Mouse (Mus musculus): ENCODE measurements around the gene Ednrb.

Ednrb gene

GRCm38 (mm10) chr14:103844011-103844549, at the start of gene Ednrb:
TSS of gene Ednrb (minus strand) at chr14:103844402.
- no peak for DNase-seq (ENCODE audit: low spot score in 2 of 2)

GRCm38 (mm10) chr14:103892411-103892938, 48.3 kb upstream of the Ednrb start:
- DNase-seq (ENCODE audit: low spot score in 2 of 2) = no peak

- DNase-seq (ENCODE audit: low spot score in 2 of 2) = no peak
These were observed 46.6 kb upstream of the Ednrb start for GRCm38 (mm10) chr14:103890761-103891160.

GRCm38 (mm10) chr14:103884892-103885575, 40.8 kb upstream of the Ednrb start:
- DNase-seq (ENCODE audit: low spot score in 2 of 2) = no peak

GRCm38 (mm10) chr14:103882943-103883342, 38.7 kb upstream of the Ednrb start:
- DNase-seq (ENCODE audit: low spot score in 2 of 2) = no peak

GRCm38 (mm10) chr14:103877117-103877516, 32.9 kb upstream of the Ednrb start:
- no peak for DNase-seq (ENCODE audit: low spot score in 2 of 2)

GRCm38 (mm10) chr14:103876598-103876997, 32.4 kb upstream of the Ednrb start:
- no peak for DNase-seq (ENCODE audit: low spot score in 2 of 2)

- no peak for DNase-seq (ENCODE audit: low spot score in 2 of 2)
These were observed 22.4 kb upstream of the Ednrb start for GRCm38 (mm10) chr14:103866636-103867035.

- no peak for DNase-seq (ENCODE audit: low spot score in 2 of 2)
These were observed 21.0 kb upstream of the Ednrb start for GRCm38 (mm10) chr14:103865226-103865625.

GRCm38 (mm10) chr14:103850071-103850845, 6.1 kb upstream of the Ednrb start:
- no peak for DNase-seq (ENCODE audit: low spot score in 2 of 2)

- DNase-seq (ENCODE audit: low spot score in 2 of 2) = no peak
These were observed 1.5 kb upstream of the Ednrb start for GRCm38 (mm10) chr14:103845716-103846115.

GRCm38 (mm10) chr14:103844944-103845343, 742 bp upstream of the Ednrb start:
- no peak for DNase-seq (ENCODE audit: low spot score in 2 of 2)

GRCm38 (mm10) chr14:103843371-103844001, 716 bp downstream of the Ednrb start:
- no peak for DNase-seq (ENCODE audit: low spot score in 2 of 2)

GRCm38 (mm10) chr14:103842896-103843295, 1.3 kb downstream of the Ednrb start:
- no peak for DNase-seq (ENCODE audit: low spot score in 2 of 2)

GRCm38 (mm10) chr14:103840436-103840835, 3.8 kb downstream of the Ednrb start:
- no peak for DNase-seq (ENCODE audit: low spot score in 2 of 2)

GRCm38 (mm10) chr14:103838887-103839286, 5.3 kb downstream of the Ednrb start:
- no peak for DNase-seq (ENCODE audit: low spot score in 2 of 2)

- no peak for DNase-seq (ENCODE audit: low spot score in 2 of 2)
These were observed 9.6 kb downstream of the Ednrb start for GRCm38 (mm10) chr14:103834589-103834988.

GRCm38 (mm10) chr14:103834147-103834546, 10.1 kb downstream of the Ednrb start:
- no peak for DNase-seq (ENCODE audit: low spot score in 2 of 2)

- DNase-seq (ENCODE audit: low spot score in 2 of 2) = no peak
These were observed 11.7 kb downstream of the Ednrb start for GRCm38 (mm10) chr14:103832472-103832871.

- DNase-seq (ENCODE audit: low spot score in 2 of 2) = no peak
These were observed 13.2 kb downstream of the Ednrb start for GRCm38 (mm10) chr14:103831007-103831406.

GRCm38 (mm10) chr14:103826343-103826742, 17.9 kb downstream of the Ednrb start:
- no peak for DNase-seq (ENCODE audit: low spot score in 2 of 2)

- DNase-seq (ENCODE audit: low spot score in 2 of 2) = no peak
These were observed 18.3 kb downstream of the Ednrb start for GRCm38 (mm10) chr14:103825934-103826333.

Measured in spleen, postnatal 36 days (tissue).